Comparison of ENCODE assay signal across 19 mouse cellular contexts in the genomic region with DNA sequence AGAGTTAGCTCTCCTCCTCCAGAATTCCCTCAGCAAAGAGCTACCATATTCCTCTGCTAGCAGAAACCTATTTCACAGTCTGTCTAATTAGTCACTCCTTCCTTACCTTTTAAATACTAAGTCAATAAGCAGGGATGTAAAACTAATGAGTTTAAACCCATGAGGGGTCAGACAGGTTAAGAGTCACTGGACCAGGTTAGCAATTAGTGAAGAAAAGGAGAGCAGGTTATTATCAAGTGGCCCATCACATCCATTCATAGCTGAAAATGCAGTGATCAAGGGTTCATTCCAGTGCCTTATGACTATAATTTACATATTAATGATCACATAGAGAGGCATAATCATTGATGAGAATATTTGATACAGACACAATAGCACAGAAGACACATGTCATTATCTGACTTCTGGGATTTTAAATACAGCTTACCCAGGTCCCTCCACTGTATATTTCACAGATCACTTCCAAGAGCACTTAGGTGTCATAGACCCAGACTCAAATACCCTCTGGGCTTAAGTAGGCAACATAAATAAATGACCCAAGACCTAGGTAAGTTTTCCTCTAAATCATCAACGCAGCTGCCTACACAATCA.
"Had no signal": no experiment of that assay in that cellular context is flagged by ENCODE, and none has a peak within 500 bp of the region (broad histone marks: within the 10 kb centered on the region; RNA-seq: fewer than 3 reads in every experiment).

No protein-coding gene starts in this region.

- ATAC-seq: liver, embryonic 12.5 days had no signal

- H3K27ac ChIP-seq: kidney, embryonic 15.5 days; limb, embryonic 10.5 days; limb, embryonic 13.5 days; liver, embryonic 12.5 days; liver, embryonic 15.5 days; lung, embryonic 15.5 days; midbrain, embryonic 13.5 days had no signal

- H3K4me1 ChIP-seq: kidney, embryonic 15.5 days; limb, embryonic 10.5 days; limb, embryonic 13.5 days; liver, embryonic 12.5 days; liver, embryonic 15.5 days; lung, embryonic 15.5 days; megakaryocyte, embryonic 14.5 days had no signal

- H3K9me3 ChIP-seq: kidney, embryonic 15.5 days; limb, embryonic 10.5 days; limb, embryonic 13.5 days; liver, embryonic 12.5 days; liver, embryonic 15.5 days; lung, embryonic 15.5 days; megakaryocyte, embryonic 14.5 days; midbrain, embryonic 13.5 days had no signal

- H3K9ac ChIP-seq: kidney, embryonic 15.5 days; limb, embryonic 13.5 days; liver, embryonic 12.5 days; liver, embryonic 15.5 days; lung, embryonic 15.5 days; midbrain, embryonic 13.5 days had no signal

- DNase-seq: kidney, adult 11 months; kidney, adult 8-10 months; kidney, postnatal 10 days; kidney, postnatal 36 days; liver; lung, adult 18-20 months; lung, postnatal 10 days; lung, postnatal 36 days; thymus, adult 18-20 months; thymus, postnatal 4 days had no signal

- H3K4me2 ChIP-seq: kidney, embryonic 15.5 days; limb, embryonic 13.5 days; liver, embryonic 12.5 days; liver, embryonic 15.5 days; lung, embryonic 15.5 days; midbrain, embryonic 13.5 days had no signal

- H3K27me3 ChIP-seq: kidney, embryonic 15.5 days; limb, embryonic 13.5 days; liver, embryonic 12.5 days; liver, embryonic 15.5 days; lung, embryonic 15.5 days; megakaryocyte, embryonic 14.5 days; midbrain, embryonic 13.5 days had no signal

- H3K36me3 ChIP-seq: kidney, embryonic 15.5 days; limb, embryonic 10.5 days; limb, embryonic 13.5 days; liver, embryonic 12.5 days; liver, embryonic 15.5 days; lung, embryonic 15.5 days; midbrain, embryonic 13.5 days had no signal

- H3K4me3 ChIP-seq: kidney, embryonic 15.5 days; limb, embryonic 10.5 days; limb, embryonic 13.5 days; liver, embryonic 12.5 days; liver, embryonic 15.5 days; lung, embryonic 15.5 days; megakaryocyte, embryonic 14.5 days; midbrain, embryonic 13.5 days; myocyte had no signal
